Mouse (Mus musculus): ENCODE measurements around the gene Dapk3.
A peak's percentile ranks its signal among the peaks of the same experiment; 100 is the strongest.

Gene Dapk3

GRCm38 (mm10) chr10:81182336-81183333 lies at the start of gene Dapk3:
Gene Dapk3, plus strand, starts transcription at chr10:81183005.
- peak; percentile 97 for DNase-seq (ENCODE audit: low spot score in 2 of 2)

DNA sequence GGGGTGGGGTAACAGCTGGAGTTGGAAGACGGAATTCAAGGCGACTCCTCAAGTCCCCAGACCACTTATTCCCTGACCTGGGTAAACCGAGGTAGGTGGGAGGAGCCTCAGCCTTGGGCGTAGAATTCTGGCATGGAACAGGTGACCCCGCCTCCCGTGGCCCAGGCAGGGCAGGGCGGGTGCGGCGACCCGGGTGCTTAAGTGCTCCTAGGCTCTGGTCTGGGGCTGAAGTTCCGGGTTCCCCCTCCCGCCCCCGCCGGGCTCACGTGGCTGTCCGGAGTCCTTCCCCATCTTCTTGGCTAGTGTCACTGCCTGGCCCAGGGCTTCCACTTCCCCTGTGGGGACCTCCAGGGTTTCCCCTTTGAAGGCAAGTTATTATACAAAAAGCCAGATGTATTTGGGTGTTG lies 48.6 kb upstream of the Dapk3 start:
- DNase-seq (ENCODE audit: low spot score in 2 of 2), result peak; percentile 88 to 92

DNA sequence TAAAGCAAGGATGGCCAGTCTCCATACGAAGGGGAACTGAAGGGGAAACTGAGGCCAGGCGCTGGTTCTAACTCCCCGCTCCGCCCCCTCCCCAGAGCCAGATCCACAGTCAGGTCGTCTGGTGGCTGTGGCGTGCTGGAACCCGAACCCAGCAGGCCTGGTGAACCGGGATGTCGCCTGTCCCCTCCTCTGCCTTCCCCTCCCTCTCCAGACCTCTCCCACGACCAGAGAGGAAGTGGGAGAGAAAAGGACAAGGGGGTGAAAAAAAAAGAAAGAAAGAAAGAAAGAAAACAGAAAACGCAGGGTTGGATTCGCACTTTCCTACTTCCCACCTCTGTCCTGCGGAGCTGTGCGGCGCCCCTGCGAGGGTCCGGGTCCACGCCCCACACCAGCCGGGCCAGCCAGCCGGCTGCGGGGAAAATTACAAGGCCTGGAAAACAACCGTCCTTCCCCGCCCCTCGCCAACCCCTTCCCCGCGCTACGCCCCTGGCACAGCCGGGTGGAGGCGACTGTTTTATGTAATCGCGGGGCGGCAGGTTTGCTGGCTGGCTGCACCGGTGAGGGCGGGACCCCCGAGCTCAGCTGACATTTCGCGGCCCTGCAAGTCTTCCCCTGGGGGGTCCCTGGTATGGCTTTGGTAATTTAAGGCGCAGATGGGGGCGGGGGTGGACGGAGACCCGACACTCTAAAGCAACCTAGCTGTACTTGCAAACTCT lies 47.7 kb upstream of the Dapk3 start, which contains the start of gene Zbtb7a:
Zbtb7a (plus strand) TSS at position 255 of the 716 bp plus-strand sequence.
- DNase-seq (ENCODE audit: low spot score in 2 of 2), result no peak

GRCm38 (mm10) chr10:81135831-81136705 lies 46.7 kb upstream of the Dapk3 start:
- peak; percentile 65 for DNase-seq (ENCODE audit: low spot score in 2 of 2)

GRCm38 (mm10) chr10:81136706-81137231 lies 46.0 kb upstream of the Dapk3 start:
- DNase-seq (ENCODE audit: low spot score in 2 of 2), result peak; percentile 71 to 79

DNA sequence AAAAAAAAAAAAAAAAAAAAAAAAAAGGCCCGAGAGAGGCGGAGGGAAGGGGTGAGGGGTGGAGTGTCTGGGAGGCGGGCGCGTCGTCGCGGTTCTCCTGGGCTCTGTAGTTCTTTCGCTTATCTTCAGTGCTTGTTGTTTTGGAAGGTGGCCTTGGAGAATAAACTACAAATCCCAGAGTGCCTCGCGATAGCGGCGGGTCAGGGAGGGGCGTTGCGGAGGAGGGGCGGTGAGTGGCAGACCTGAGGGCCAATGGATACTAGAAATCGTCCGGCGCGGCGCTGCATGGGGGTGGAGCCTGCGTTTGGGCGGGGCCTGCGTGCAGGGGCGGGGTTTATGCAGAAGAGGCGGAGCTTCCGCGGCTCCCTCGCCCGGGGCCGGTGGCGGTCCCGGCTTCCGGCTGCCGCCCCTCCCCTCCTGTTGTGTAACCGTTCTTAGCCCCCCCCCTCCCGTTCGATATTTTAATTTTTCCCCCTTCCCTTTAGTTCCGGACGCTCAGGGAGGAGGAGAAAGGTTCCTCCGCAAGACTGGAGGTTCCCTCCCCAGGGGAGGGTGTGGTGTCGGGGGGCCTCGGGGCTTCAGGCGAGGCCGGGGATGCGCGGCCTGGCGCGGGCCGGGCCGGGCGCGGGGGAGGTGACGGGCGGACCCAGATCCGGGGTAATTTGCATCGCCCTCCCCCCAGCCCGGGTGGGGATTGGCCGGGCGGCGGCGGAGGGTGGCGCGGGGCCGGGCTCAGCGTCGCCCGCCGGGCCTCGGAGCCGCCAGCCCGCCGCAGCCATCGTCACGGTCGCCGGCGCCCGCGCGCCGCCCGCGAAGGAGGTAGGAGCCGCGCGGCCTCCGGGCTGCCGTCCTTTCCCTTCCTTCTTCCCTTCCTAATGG lies 45.3 kb upstream of the Dapk3 start:
- peak; percentile 100 for DNase-seq (ENCODE audit: low spot score in 2 of 2)

DNA sequence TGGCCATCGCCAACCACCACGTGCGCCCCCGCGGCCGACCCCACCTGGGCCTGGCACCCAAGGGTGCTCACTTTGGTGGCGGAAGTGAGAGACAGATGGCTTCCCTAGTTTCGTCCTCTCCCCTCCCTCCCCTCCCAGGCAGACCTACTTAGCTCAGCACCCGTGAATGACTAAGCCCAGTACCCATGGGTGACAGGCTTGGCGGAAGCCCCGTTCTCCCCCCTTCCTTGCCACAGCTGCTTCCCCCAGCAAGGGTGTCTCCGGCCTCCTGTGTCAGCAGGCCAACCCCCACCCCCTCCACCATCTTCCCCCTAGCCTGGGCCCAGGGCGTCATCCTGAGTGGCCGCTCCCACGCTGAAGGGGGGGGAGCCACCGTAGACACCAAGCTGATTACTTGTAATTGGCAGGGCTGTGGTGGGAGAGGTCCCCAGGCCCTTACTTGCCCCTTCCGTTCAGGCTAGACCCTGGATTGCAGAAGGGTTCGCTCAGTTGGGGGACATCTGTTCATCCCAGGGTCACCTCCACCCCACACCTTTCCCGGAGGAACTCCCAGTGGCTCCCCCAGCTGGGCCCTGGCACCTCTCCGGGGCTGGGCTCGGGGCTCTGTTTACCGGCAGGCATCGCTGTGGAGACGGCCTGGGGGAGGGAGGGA lies 44.5 kb upstream of the Dapk3 start:
- peak; percentile 79 to 82 for DNase-seq (ENCODE audit: low spot score in 2 of 2)

- DNase-seq (ENCODE audit: low spot score in 2 of 2), result no peak
These were observed 43.8 kb upstream of the Dapk3 start for GRCm38 (mm10) chr10:81138821-81139528.

DNA sequence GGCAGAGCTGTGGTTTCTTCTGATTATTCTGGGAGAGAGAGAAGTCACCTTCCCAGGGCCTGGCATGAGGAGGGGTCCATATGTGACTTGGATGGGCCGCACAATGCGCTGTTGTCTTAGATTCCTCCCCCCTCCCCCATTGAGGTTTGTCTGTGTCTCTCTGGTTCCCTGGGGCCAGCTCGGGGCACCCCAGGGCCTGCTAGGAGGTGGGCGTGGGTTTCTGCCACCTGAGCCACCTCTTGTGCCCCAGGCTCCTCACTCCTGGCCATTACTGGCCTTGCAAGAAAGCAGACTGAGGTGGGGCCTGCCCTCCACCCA lies 43.3 kb upstream of the Dapk3 start:
- DNase-seq (ENCODE audit: low spot score in 2 of 2), result no peak

DNA sequence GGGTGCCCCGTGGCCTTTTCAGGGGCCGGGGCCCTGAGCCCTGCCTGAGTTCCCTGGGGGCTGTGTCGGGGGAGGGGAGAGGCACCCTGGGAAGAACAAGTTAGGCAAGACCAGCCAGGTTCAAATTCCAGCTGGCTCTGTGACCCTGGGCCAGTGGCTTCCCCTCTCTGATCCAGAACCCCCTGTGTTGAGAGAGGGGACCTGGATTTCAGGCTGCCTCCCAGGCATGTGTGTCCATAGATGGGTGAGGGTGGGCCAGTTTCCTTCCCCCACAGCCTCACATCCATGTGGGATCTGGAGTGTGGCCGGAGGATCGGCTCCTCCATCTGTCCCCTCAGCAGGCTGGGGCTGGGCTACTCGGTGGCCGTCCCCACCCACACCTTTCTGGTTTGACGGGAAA lies 42.8 kb upstream of the Dapk3 start:
- no peak for DNase-seq (ENCODE audit: low spot score in 2 of 2)

DNA sequence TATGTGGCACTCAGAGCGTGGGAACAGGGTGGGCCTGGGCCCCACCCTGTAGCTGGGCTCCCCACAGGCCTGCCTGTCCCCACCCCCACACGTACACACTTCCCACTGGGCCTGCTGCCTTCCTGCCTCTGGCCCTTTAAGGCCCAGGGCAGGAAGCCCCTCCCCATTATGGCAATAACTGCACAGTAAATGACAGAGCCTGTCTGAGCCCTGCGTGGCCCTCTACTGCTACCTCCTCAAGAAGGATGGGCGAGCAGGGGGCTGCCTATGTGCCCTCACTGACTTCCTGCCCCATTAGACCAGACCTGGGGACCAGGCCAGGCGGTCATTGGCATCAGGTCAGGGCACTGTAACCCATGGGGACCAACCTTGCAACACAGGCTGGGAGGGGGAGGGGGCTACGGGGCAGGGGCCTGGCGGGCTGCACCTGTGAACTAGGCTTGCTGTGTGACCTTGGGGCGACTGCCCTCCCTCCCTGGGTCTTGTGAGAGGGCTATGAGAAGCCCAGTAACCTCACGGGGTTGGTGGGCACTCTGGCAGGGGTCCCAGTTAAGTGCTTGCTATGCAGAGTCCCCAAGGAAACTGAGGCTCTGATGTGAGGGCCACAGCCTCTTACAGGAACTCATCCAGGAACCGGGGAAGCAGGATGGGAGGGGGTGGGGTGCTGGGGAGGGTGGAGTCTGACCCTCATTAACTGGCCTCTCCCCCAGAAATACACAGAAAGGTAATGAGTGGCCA lies 41.9 kb upstream of the Dapk3 start:
- no peak for DNase-seq (ENCODE audit: low spot score in 2 of 2)

GRCm38 (mm10) chr10:81141455-81142210 lies 41.2 kb upstream of the Dapk3 start:
- DNase-seq (ENCODE audit: low spot score in 2 of 2), result no peak

DNA sequence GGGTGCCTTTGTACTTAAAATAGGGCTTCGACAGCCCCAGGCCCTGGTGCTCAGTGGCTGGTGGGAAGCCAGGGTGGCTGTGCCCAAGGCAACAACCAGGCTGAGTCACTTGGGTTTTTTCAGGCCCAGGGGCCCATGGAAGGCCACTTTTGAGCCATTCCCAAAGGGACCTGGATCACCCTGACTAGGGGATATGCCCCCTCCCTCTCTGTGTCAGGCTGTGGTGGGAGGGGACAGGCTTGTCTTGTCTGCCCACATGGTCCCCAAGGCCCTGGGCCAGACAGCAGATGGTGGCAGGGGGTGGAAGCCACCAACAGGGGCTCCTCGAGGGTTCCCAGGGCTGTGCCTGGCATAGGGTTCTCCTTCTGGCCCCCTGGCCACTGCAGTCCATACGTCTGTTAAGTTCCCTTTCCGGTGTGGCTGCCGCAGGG lies 40.2 kb upstream of the Dapk3 start:
- DNase-seq (ENCODE audit: low spot score in 2 of 2), result no peak

DNA sequence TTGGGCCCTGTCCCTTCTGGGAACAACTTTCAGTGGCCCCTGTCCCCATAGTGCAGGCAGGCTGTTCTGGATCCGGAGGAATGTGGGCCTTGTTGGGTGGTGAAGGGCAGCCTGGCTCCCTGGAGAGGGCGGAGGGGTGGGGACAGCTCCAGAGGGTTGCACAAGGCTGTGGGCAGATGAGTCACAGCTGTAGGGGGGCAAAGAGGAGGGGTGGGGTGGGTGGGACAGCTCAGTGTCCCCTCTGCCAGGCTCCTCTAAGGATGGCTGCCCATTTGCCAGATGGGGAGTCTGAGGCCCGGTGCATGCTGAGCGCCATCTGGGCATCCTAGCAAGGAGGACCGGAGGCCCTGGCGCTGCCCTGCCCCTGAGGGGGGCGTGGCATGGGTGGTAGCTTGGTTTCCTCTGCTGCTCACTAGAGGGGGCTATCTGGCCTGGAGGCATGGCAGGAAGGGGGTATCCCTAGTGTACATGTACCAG lies 39.6 kb upstream of the Dapk3 start:
- no peak for DNase-seq (ENCODE audit: low spot score in 2 of 2)

- no peak for DNase-seq (ENCODE audit: low spot score in 2 of 2)
These were observed 38.9 kb upstream of the Dapk3 start for GRCm38 (mm10) chr10:81143845-81144437.

GRCm38 (mm10) chr10:81144667-81145066 lies 38.1 kb upstream of the Dapk3 start:
- DNase-seq (ENCODE audit: low spot score in 2 of 2), result no peak

GRCm38 (mm10) chr10:81145307-81145706 lies 37.5 kb upstream of the Dapk3 start:
- no peak for DNase-seq (ENCODE audit: low spot score in 2 of 2)

Measured in natural killer cell, adult 2 months (primary cell).